Mouse (Mus musculus): ENCODE measurements around the gene Mfsd4b2. TPM values are rescaled to one million over a fixed set of nuclear protein-coding genes. Genes with fewer than 3 reads are reported as not detected.

Mfsd4b2 gene
- not detected in 2 replicates for polyA plus RNA-seq (2011; ENCODE audit: insufficient read depth, insufficient read length, low read depth, missing spikeins)

DNA sequence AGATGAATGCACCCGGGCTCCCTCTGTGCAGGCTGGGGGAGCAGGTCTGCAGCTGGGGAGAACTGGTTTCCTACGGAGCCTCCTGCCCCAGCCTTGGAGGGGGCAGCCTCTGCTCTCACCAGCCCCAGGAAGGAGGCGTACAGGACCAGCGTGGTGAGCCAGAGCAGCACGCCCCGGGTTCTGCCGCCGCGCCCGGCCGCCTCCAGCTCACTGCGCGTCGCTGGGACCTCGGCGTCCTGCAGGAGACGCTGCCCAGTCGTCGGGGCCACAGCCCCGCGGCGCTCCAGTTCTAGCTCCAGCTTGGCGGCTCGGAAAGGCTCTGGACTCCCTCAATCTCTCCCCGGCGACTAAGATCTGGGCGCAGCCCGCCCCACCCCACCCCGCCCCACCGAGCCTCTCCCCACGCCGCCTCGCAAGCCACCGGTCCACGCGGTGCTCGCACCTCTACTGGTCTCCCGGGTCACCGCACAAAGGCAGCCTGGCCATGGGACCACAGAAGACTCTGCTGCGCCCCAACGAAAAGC is at the start of gene Mfsd4b2:
Gene Mfsd4b2, minus strand, starts transcription at position 308 of the 524 bp plus-strand sequence.
- peaks cover 8% of the 10 kb centered on the region for H3K27me3 ChIP-seq (ENCODE audit: control insufficient read depth, insufficient read depth, low read length, poor library complexity, severe bottlenecking)
- H3K9me3 ChIP-seq (replicated peaks; ENCODE audit: control insufficient read depth, insufficient read depth, low read length, poor library complexity, severe bottlenecking) = no peaks in the 10 kb centered on the region
- H3K9ac ChIP-seq (ENCODE audit: low read depth, poor library complexity, severe bottlenecking) = peak within 1 kb of the TSS; percentile 52
- H3K27ac ChIP-seq (ENCODE audit: insufficient read depth, low read length) = no peak within 1 kb of the TSS
- H3K4me1 ChIP-seq (ENCODE audit: control insufficient read depth, insufficient read depth, low read length) = no peaks in the 10 kb centered on the region
- peak within 1 kb of the TSS; percentile 54 for H3K4me3 ChIP-seq (ENCODE audit: low read depth, low read length)
- TF ChIP-seq EP300 (IDR thresholded peaks at IDR 0.05; ENCODE audit: insufficient read depth, low read depth, low read length) (no peak), POLR2A (IDR thresholded peaks at IDR 0.05; ENCODE audit: insufficient read depth, low read length) (no peak), CTCF (IDR thresholded peaks at IDR 0.05; ENCODE audit: low read depth, low read length) (no peak)
- H3K36me3 ChIP-seq (ENCODE audit: control insufficient read depth, insufficient read depth, low read length, poor library complexity, severe bottlenecking) = no peaks in the 10 kb centered on the region

DNA sequence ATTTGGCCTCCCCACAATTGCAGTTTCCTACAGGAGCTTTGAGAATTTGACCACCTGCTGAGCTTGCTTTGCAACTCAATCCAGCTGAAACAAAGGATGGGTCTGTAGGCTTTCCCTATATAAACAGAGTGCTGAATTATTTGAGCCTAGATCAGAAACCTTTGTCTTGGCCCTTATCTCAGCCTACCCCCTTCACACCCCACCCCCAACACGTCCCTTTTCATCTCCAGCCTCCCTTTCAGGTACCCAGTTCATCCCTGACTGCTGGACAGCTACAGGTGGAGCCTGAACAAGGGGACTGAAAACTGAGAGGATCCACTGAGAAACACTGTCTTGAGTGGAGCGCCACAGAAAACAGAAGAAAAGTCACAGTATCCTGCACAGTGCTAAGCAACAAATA is 49.0 kb upstream of the Mfsd4b2 start:
- H3K27me3 ChIP-seq (ENCODE audit: control insufficient read depth, insufficient read depth, low read length, poor library complexity, severe bottlenecking) = no peaks in the 10 kb centered on the region
- 0 out of 2 replicates have a peak, but pooled peaks have one; percentile 39 for TF ChIP-seq EP300 (IDR thresholded peaks at IDR 0.05; ENCODE audit: insufficient read depth, low read depth, low read length)
- no peak for TF ChIP-seq POLR2A (IDR thresholded peaks at IDR 0.05; ENCODE audit: insufficient read depth, low read length)
- H3K9me3 ChIP-seq (replicated peaks; ENCODE audit: control insufficient read depth, insufficient read depth, low read length, poor library complexity, severe bottlenecking) = peaks cover 32% of the 10 kb centered on the region
- no peaks in the 10 kb centered on the region for H3K36me3 ChIP-seq (ENCODE audit: control insufficient read depth, insufficient read depth, low read length, poor library complexity, severe bottlenecking)
- H3K27ac ChIP-seq (ENCODE audit: insufficient read depth, low read length) = no peak overlapping the region
- H3K4me3 ChIP-seq (ENCODE audit: low read depth, low read length) = no peak overlapping the region
- H3K9ac ChIP-seq (ENCODE audit: low read depth, poor library complexity, severe bottlenecking) = no peak overlapping the region
- H3K4me1 ChIP-seq (ENCODE audit: control insufficient read depth, insufficient read depth, low read length) = no peaks in the 10 kb centered on the region

- H3K9me3 ChIP-seq (replicated peaks; ENCODE audit: control insufficient read depth, insufficient read depth, low read length, poor library complexity, severe bottlenecking) = peaks cover 29% of the 10 kb centered on the region
- no peak for TF ChIP-seq POLR2A (IDR thresholded peaks at IDR 0.05; ENCODE audit: insufficient read depth, low read length)
- no peak for TF ChIP-seq EP300 (IDR thresholded peaks at IDR 0.05; ENCODE audit: insufficient read depth, low read depth, low read length)
- no peak for TF ChIP-seq CTCF (IDR thresholded peaks at IDR 0.05; ENCODE audit: low read depth, low read length)
- no peak overlapping the region for H3K9ac ChIP-seq (ENCODE audit: low read depth, poor library complexity, severe bottlenecking)
- no peak overlapping the region for H3K4me3 ChIP-seq (ENCODE audit: low read depth, low read length)
- no peak overlapping the region for H3K27ac ChIP-seq (ENCODE audit: insufficient read depth, low read length)
- H3K4me1 ChIP-seq (ENCODE audit: control insufficient read depth, insufficient read depth, low read length) = no peaks in the 10 kb centered on the region
- H3K36me3 ChIP-seq (ENCODE audit: control insufficient read depth, insufficient read depth, low read length, poor library complexity, severe bottlenecking) = no peaks in the 10 kb centered on the region
- no peaks in the 10 kb centered on the region; the same call in 1 of the 2 replicates for H3K27me3 ChIP-seq (ENCODE audit: control insufficient read depth, insufficient read depth, low read length, poor library complexity, severe bottlenecking)
These were observed 48.3 kb upstream of the Mfsd4b2 start for GRCm38 (mm10) chr10:39974982-39975381.

- TF ChIP-seq CTCF (IDR thresholded peaks at IDR 0.05; ENCODE audit: low read depth, low read length) (no peak), EP300 (IDR thresholded peaks at IDR 0.05; ENCODE audit: insufficient read depth, low read depth, low read length) (no peak), POLR2A (IDR thresholded peaks at IDR 0.05; ENCODE audit: insufficient read depth, low read length) (no peak)
- Histone ChIP-seq H3K9me3 (replicated peaks; ENCODE audit: control insufficient read depth, insufficient read depth, low read length, poor library complexity, severe bottlenecking) (no peaks in the 10 kb centered on the region), H3K4me1 (ENCODE audit: control insufficient read depth, insufficient read depth, low read length) (no peaks in the 10 kb centered on the region), H3K9ac (ENCODE audit: low read depth, poor library complexity, severe bottlenecking) (no peak overlapping the region), H3K27me3 (ENCODE audit: control insufficient read depth, insufficient read depth, low read length, poor library complexity, severe bottlenecking) (no peaks in the 10 kb centered on the region; the same call in 1 of the 2 replicates), H3K27ac (ENCODE audit: insufficient read depth, low read length) (no peak overlapping the region), H3K36me3 (ENCODE audit: control insufficient read depth, insufficient read depth, low read length, poor library complexity, severe bottlenecking) (no peaks in the 10 kb centered on the region), H3K4me3 (ENCODE audit: low read depth, low read length) (no peak overlapping the region)
These were observed 40.8 kb upstream of the Mfsd4b2 start for GRCm38 (mm10) chr10:39967512-39967911.

GRCm38 (mm10) chr10:39961906-39962305 is 35.2 kb upstream of the Mfsd4b2 start:
- TF ChIP-seq CTCF (IDR thresholded peaks at IDR 0.05; ENCODE audit: low read depth, low read length) (no peak), POLR2A (IDR thresholded peaks at IDR 0.05; ENCODE audit: insufficient read depth, low read length) (no peak), EP300 (IDR thresholded peaks at IDR 0.05; ENCODE audit: insufficient read depth, low read depth, low read length) (no peak)
- Histone ChIP-seq H3K4me3 (ENCODE audit: low read depth, low read length) (no peak overlapping the region), H3K36me3 (ENCODE audit: control insufficient read depth, insufficient read depth, low read length, poor library complexity, severe bottlenecking) (no peaks in the 10 kb centered on the region), H3K27me3 (ENCODE audit: control insufficient read depth, insufficient read depth, low read length, poor library complexity, severe bottlenecking) (peaks cover 4% of the 10 kb centered on the region; the same call in 1 of the 2 replicates), H3K27ac (ENCODE audit: insufficient read depth, low read length) (no peak overlapping the region), H3K4me1 (ENCODE audit: control insufficient read depth, insufficient read depth, low read length) (no peaks in the 10 kb centered on the region), H3K9ac (ENCODE audit: low read depth, poor library complexity, severe bottlenecking) (no peak overlapping the region), H3K9me3 (replicated peaks; ENCODE audit: control insufficient read depth, insufficient read depth, low read length, poor library complexity, severe bottlenecking) (no peaks in the 10 kb centered on the region)

DNA sequence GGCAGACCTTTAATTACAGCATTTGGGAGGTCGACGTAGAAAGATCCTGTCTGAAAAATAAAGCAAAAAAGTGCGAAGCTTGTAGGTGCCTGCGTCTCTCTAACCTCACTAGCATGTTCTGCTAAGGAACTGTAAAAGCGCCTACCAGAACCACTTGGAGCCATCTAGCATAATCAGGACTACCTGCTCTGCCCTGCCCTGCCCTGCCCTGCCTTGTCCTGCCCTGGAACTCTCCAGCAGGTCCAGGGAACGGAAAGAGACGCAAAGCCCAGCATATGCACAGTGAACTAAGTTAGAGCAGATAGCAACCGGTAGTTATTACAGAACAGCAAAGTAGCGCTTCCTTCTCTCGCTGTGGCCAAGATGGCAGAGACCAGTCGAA is 33.7 kb upstream of the Mfsd4b2 start:
- Histone ChIP-seq H3K36me3 (ENCODE audit: control insufficient read depth, insufficient read depth, low read length, poor library complexity, severe bottlenecking) (no peaks in the 10 kb centered on the region), H3K4me1 (ENCODE audit: control insufficient read depth, insufficient read depth, low read length) (no peaks in the 10 kb centered on the region), H3K4me3 (ENCODE audit: low read depth, low read length) (no peak overlapping the region), H3K9me3 (replicated peaks; ENCODE audit: control insufficient read depth, insufficient read depth, low read length, poor library complexity, severe bottlenecking) (no peaks in the 10 kb centered on the region), H3K9ac (ENCODE audit: low read depth, poor library complexity, severe bottlenecking) (no peak overlapping the region), H3K27me3 (ENCODE audit: control insufficient read depth, insufficient read depth, low read length, poor library complexity, severe bottlenecking) (peaks cover 4% of the 10 kb centered on the region; the same call in 1 of the 2 replicates), H3K27ac (ENCODE audit: insufficient read depth, low read length) (no peak overlapping the region)
- TF ChIP-seq POLR2A (IDR thresholded peaks at IDR 0.05; ENCODE audit: insufficient read depth, low read length) = no peak
- no peak for TF ChIP-seq CTCF (IDR thresholded peaks at IDR 0.05; ENCODE audit: low read depth, low read length)
- no peak for TF ChIP-seq EP300 (IDR thresholded peaks at IDR 0.05; ENCODE audit: insufficient read depth, low read depth, low read length)

Data from ES-Bruce4 (cell line).